Mouse (Mus musculus) megakaryocyte, embryonic 14.5 days (primary cell): ENCODE results near the gene Scml4.

Source experiments
- FLI1 ChIP-seq: IDR thresholded peaks from 2 replicates; pipeline ENCODE4 v1.6.1; 2012; ENCODE audit warnings: low read length, inconsistent platforms, mixed read lengths
- GATA1 ChIP-seq: IDR thresholded peaks from 3 replicates; pipeline ENCODE4 v1.6.1; 2012; ENCODE audit warnings: mixed read lengths, low read length, inconsistent platforms, borderline replicate concordance

DNA sequence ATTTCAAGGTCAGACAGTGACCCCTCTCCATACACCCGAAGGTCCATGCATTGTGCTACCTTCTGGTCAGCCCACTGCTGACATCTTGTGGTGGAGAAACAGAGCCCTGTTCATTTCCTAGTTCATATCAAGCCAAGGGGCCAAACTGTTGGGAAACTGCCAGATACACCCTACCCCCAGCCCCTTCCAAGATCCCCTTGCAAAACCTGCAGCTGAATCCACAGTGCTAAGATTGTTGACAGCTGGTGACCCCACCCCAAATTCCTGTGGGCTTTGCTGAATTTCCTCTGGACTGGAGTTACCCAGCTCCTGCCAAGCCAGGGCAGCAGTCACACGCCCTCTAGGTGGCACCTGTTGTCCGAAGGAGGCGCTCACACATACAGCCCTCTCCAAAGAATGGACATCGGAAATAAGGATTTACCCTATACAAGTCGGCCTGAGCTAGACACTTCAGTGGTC is 127.5 kb downstream of the Scml4 start:
- TF ChIP-seq GATA1 (no peak), FLI1 (no peak)
